Mouse (Mus musculus) small intestine, adult 2 months (tissue): ENCODE measurements at regions not wholly inside any gene's neighbourhood (a gene's known extent, or its start where the extent isn't known, plus 50 kb on each side); places are given as distances from the start of the nearest gene placed in this dataset.

ENCODE experiments used
- H3K27ac ChIP-seq: fragments of 200-500 bp; 2 replicates; pipeline ENCODE4 v1.5.1; 2012; ENCODE audit warnings: low read depth, low read length, control low read depth, inconsistent platforms; ENCODE audit not compliant: insufficient read depth
- H3K27me3 ChIP-seq: fragments of 200-500 bp; 2 replicates; pipeline ENCODE4 v1.6.1; 2012; ENCODE audit warnings: mild to moderate bottlenecking, moderate library complexity, low read length, inconsistent platforms; ENCODE audit not compliant: control insufficient read depth, insufficient read depth
- H3K36me3 ChIP-seq: fragments of 200-500 bp; 2 replicates; pipeline ENCODE4 v1.6.1; 2012; ENCODE audit warnings: mild to moderate bottlenecking, low read length, control low read depth, inconsistent platforms; ENCODE audit not compliant: control insufficient read depth, insufficient read depth
- H3K4me1 ChIP-seq: fragments of 200-500 bp; 2 replicates; pipeline ENCODE4 v1.6.1; 2012; ENCODE audit warnings: low read length, inconsistent platforms, mixed read lengths; ENCODE audit not compliant: control insufficient read depth, insufficient read depth, insufficient read length
- H3K4me3 ChIP-seq: fragments of 200-500 bp; 2 replicates; pipeline ENCODE4 v1.5.1; 2012; ENCODE audit warnings: low read depth, mild to moderate bottlenecking, control low read depth, inconsistent platforms, low read length, moderate library complexity
- CTCF ChIP-seq: fragments of 200-500 bp; IDR thresholded peaks from 2 replicates; pipeline ENCODE4 v1.5.1; 2012; ENCODE audit warnings: low read depth, mild to moderate bottlenecking, control low read depth, inconsistent platforms, low read length, moderate library complexity, mixed read lengths; ENCODE audit not compliant: insufficient replicate concordance, insufficient read length; ENCODE audit errors: extremely low read depth
- POLR2A ChIP-seq: fragments of 200-500 bp; IDR thresholded peaks from 2 replicates; pipeline ENCODE4 v1.6.1; 2012; ENCODE audit warnings: low read depth, mild to moderate bottlenecking, control low read depth, inconsistent platforms, low read length, moderate library complexity
- WGBS: fragments of 180-500 bp; shearing (Covaris S2); methylation state at CpG from one replicate; pipeline ENCODE4 v1.1.7; 2018; 5-methylcytosine and 5-hydroxymethylcytosine counted together

- H3K4me3 ChIP-seq = no peak overlapping the region
- H3K27me3 ChIP-seq = no peaks in the 10 kb centered on the region
- no peak for TF ChIP-seq CTCF
- TF ChIP-seq POLR2A = no peak
- H3K27ac ChIP-seq = peak overlapping the region; percentile 91
- 20% methylated on average over 10 of the region's 10 CpGs for whole genome bisulfite sequencing
- H3K36me3 ChIP-seq = no peaks in the 10 kb centered on the region
- peaks cover 7% of the 10 kb centered on the region; the same call in 1 of the 2 replicates for H3K4me1 ChIP-seq
Measured at GRCm38 (mm10) chr14:99624380-99625327, 326.2 kb downstream of the Klf5 start.

- Histone ChIP-seq H3K4me1 (peaks cover 9% of the 10 kb centered on the region; the same call in 1 of the 2 replicates), H3K36me3 (no peaks in the 10 kb centered on the region), H3K27me3 (no peaks in the 10 kb centered on the region), H3K4me3 (no peak overlapping the region), H3K27ac (no peak overlapping the region)
- TF ChIP-seq POLR2A = no peak
- TF ChIP-seq CTCF = no peak
- WGBS = 70% methylated on average over 1 of the region's 1 CpGs
Measured at GRCm38 (mm10) chr14:99627615-99628014, 329.1 kb downstream of the Klf5 start.

GRCm38 (mm10) chr14:99631092-99631491, 332.6 kb downstream of the Klf5 start:
- no peaks in the 10 kb centered on the region for H3K36me3 ChIP-seq
- no peaks in the 10 kb centered on the region for H3K27me3 ChIP-seq
- 22% methylated on average over 10 of the region's 10 CpGs for WGBS
- H3K27ac ChIP-seq = no peak overlapping the region
- no peak overlapping the region for H3K4me3 ChIP-seq
- no peak for TF ChIP-seq CTCF
- no peak for TF ChIP-seq POLR2A
- H3K4me1 ChIP-seq = peaks cover 3% of the 10 kb centered on the region; the same call in 1 of the 2 replicates

GRCm38 (mm10) chr14:99632444-99632843, 334.0 kb downstream of the Klf5 start:
- Histone ChIP-seq H3K36me3 (no peaks in the 10 kb centered on the region), H3K4me1 (peaks cover 2% of the 10 kb centered on the region; the same call in 1 of the 2 replicates), H3K4me3 (no peak overlapping the region), H3K27me3 (no peaks in the 10 kb centered on the region), H3K27ac (no peak overlapping the region)
- 65% methylated on average over 4 of the region's 4 CpGs for WGBS
- no peak for TF ChIP-seq POLR2A
- TF ChIP-seq CTCF = no peak

- TF ChIP-seq CTCF (no peak), POLR2A (no peak)
- WGBS = 78% methylated on average over 4 of the region's 4 CpGs
- Histone ChIP-seq H3K27ac (no peak overlapping the region), H3K36me3 (no peaks in the 10 kb centered on the region), H3K27me3 (no peaks in the 10 kb centered on the region), H3K4me1 (peaks cover 2% of the 10 kb centered on the region; the same call in 1 of the 2 replicates), H3K4me3 (no peak overlapping the region)
Measured at GRCm38 (mm10) chr14:99635556-99636150, 337.2 kb downstream of the Klf5 start.

- Histone ChIP-seq H3K27me3 (no peaks in the 10 kb centered on the region), H3K36me3 (no peaks in the 10 kb centered on the region), H3K4me1 (peaks cover 3% of the 10 kb centered on the region; the same call in 1 of the 2 replicates), H3K27ac (no peak overlapping the region), H3K4me3 (no peak overlapping the region)
- TF ChIP-seq CTCF (no peak), POLR2A (no peak)
- WGBS = 83% methylated on average over 15 of the region's 15 CpGs
Measured at GRCm38 (mm10) chr14:99641475-99642453, 343.3 kb downstream of the Klf5 start.
